Mouse (Mus musculus) spleen, adult 18-20 months (tissue): ENCODE data around the gene Stard3nl.

Source experiments
- DNase-seq, 2 experiments: peaks; one replicate each; pipeline ENCODE4 v3.0.0; 2022; ENCODE audit warnings: mixed read lengths in 2 of 2

Gene Stard3nl

GRCm38 (mm10) chr13:19395688-19396354 lies at the start of gene Stard3nl:
Gene Stard3nl (minus strand): TSS chr13:19395795.
- peak; percentile 96 for DNase-seq

GRCm38 (mm10) chr13:19438040-19438439 lies 42.4 kb upstream of the Stard3nl start:
- DNase-seq, result no peak

- no peak for DNase-seq
Observed at GRCm38 (mm10) chr13:19429812-19430370, 34.3 kb upstream of the Stard3nl start.

- DNase-seq, result no peak
Observed at GRCm38 (mm10) chr13:19428076-19428475, 32.5 kb upstream of the Stard3nl start.

- DNase-seq, result no peak
Observed at GRCm38 (mm10) chr13:19424563-19424962, 29.0 kb upstream of the Stard3nl start.

DNA sequence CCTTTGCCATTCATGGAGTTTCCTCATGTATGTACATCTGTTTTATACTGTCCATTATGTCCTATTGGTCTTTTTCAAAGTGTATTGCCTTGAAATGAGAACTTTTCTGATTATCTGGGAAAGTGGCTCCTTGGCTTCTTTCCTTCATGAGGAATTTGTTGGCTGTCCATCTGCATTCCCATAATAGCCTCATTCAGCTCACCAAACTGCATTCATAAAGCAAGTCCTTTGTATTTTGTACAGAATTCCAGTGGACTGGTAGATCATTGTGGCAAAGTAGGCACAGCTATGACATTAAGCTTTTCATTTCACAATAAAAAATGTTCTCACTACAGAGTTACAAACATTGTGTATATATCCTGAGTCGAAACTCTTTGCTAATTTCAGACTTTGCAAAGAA lies 26.9 kb upstream of the Stard3nl start:
- no peak for DNase-seq

DNA sequence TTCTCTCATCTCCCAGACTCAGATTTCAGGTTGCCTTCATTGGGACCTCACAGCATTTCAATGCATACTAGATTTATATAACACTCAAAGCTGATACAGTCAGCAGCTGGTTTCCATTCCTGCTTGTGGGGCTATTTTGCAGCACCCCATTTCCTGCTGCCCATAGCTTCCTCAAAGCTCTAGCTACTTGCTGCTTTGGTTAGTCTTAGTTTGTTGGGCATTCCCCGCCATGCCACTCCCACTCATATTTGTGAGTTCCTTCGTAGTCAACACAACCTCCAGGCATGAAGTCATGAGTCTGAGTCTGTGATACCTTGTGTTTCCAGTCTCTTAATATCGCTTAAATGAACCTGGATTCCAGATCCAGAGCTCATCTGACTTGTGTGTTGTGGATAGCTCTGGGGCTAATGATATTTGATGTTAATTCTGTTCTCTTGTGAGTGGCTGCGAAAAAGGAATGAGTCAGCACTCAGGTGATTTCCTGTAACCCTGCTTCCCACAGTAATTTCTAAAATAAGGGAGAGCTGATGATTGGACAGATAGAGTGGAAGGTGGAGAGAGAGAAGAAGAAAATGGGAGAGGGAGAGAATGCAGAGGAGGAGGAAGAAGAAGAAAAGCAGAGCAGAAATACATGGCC lies 22.4 kb upstream of the Stard3nl start:
- no peak for DNase-seq

- DNase-seq, result peak; percentile 16 to 37
Observed at GRCm38 (mm10) chr13:19415894-19416531, 20.4 kb upstream of the Stard3nl start.

DNA sequence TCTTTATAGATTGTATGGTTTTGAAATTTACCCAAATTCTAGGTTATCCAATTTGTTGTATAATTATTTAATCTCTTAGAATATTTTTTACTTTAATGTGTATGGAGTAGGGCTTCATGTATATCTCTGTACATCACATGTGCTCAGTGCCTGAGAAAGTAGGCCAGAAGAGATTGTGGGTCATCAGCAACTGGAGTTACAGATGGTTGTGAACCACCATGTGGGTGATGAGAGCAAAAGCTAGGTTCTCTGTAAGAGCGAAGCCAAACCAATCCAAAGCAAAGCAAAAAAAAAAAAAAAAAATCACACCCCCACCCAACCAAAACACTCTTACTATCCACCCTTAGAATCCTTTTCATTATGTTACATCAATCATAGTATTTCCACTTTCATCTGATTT lies 19.7 kb upstream of the Stard3nl start:
- DNase-seq, result no peak

DNA sequence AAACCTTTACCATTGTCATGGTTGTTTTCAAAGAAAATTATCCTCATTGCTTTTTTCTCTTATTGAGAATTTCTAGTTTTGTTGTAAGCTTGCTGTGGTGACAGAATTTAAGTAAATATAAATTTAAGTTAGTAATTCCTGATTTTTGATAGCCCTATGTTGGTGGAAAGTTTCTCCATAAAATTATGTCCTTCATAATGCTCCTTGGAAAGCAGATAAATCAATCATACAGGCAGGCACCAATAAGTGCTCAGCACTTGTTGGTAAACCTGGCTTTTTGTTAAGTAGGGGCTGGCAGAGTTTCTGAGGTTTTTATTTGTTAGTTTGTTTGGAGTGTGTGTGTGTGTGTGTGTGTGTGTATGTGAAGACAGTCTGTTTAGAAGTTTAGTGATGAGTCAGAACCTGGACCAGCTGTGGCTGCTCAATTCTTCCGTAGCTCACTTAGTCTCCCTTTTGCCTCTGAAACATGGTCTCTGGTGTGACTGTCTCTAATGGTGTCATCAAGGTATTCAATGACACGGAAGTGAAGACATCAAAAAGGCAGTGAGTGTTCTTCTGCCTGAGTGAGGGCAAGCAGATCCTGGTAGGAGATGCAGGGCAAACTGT lies 16.8 kb upstream of the Stard3nl start:
- no peak for DNase-seq

- DNase-seq, result no peak
Observed at GRCm38 (mm10) chr13:19411886-19412285, 16.3 kb upstream of the Stard3nl start.

- DNase-seq, result no peak
Observed at GRCm38 (mm10) chr13:19410694-19411093, 15.1 kb upstream of the Stard3nl start.

DNA sequence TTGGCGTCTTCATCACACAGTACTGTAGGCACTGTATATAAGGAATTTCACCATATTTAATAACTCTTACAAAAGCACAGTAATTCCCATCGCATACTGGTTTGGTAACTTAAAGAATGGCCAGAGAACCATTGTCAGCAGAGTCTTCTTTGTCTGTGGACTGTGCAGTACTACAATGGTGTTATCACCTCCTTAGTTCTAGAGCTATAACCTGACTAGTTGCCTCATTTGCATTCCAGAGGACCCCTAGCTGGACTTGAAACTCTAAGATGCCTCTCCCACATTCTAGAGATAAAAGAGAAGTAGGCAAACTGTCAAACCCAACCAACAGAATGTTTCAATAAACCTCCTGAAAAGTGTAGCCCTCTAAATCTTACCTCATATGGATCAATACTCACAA lies 12.4 kb upstream of the Stard3nl start:
- no peak for DNase-seq

- no peak for DNase-seq
Observed at GRCm38 (mm10) chr13:19404623-19405022, 9.0 kb upstream of the Stard3nl start.

DNA sequence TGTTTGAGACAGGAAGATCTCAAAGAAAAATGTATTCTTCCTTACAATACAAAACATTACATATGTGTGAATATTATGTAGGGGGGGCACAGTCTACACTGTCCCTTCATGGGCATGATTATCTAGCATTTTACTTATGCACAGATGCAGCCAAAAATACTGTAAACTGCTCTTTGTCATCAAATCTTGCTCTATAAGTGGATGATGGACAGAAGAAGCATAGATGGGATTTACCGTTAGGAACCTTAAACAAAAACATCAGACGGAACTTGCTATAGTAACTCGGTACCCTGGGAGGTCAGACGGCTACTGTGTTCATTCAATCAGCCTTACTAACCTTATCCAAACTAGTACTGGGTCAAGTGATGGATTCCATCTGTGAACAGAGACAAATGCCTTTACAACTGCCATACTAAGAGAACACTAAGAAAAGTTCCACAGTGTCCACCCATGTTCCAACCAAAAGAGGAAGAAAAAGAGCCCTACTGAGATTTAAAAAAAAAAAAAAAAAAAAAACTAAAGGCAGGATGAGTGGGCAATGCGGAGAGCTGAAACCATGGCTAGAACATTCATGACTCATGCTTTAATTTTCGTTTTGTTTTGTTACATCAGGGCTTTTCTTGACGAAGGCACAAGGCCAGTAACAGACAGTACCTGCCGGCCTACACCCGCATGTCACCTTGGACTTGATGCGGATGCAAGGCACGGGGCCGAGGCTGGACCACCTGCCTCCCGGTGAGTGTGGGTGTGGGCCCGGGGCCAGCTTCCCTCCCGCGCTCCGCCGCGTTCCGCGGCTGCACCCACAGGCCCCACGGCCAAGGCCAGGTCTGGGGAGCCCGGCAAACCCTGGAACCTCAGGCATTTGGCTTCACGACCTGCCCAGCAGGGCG lies 552 bp downstream of the Stard3nl start:
- no peak for DNase-seq

DNA sequence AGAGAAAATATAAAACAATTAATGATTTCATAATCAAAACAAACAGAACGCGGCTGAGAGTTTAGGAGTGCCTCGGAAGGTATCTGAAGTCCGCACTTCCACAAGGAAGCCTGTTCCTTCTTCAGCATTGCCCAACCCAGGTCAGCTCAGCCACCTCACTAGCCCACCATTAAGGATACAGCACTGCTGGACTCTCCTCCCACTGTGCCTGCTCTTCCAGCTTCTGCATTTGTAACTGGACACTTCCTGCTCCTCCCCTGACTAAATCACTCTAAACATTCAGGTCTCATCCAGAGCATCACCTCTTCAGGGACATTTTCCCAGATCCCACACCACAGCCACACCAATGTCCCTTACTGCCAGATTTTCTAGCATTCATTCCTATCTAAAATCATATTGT lies 1.4 kb downstream of the Stard3nl start:
- DNase-seq, result no peak

DNA sequence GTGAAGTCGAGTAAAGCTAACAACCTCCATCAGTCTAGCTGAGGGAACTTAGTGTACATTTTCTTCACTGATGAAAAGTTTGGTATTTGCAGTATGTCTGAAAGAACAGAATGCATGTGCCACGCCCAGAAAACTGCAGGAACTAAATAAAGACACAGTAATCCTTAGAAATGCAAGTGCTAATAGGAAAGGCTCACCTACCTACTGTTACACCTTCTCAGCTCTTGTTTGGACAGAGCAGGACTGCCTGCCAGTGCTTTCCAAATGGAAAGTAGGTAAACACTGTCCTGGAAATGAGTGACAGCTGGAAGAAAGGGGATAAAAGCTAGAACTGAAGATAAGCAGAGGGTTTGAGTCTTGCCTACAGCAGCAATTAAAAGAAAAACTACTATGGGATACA lies 1.9 kb downstream of the Stard3nl start:
- no peak for DNase-seq

DNA sequence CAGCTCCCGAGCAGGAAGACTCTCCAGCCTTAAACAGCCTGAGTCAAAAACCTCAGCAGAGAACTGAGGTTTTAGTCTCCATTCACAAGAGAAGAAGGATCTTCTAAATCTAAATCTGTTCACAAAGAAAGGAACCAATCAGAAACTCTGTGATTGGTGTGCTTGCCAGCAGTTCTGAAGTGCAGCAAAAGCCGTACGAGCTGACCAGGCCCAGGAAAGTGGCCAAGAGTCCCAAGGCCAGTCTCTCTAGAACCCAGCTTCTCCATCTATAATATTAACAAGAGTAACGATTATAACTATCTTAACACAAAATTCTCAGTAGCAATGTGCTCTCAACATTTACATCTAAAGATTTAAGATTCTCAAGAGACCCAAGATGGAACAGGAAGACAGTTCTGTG lies 4.0 kb downstream of the Stard3nl start:
- DNase-seq, result no peak

DNA sequence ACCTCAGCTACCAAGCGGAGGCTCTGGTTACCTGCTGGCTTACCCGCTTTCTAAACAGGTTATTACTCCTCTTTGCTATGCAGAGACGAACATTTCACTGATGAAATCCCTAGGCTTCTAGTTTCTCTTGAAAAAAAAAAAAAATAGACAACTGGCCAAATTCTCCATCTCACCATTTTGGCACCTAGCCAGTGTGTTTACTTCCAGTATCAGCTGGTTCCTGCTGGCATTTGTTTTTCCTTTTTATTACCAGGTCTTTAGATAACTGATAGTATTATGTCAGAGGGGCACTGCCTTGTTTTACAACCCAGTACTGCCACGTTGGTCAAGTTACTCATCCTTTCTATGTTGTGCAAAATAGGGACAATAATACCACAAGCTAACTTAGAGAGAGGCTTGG lies 5.3 kb downstream of the Stard3nl start:
- no peak for DNase-seq

DNA sequence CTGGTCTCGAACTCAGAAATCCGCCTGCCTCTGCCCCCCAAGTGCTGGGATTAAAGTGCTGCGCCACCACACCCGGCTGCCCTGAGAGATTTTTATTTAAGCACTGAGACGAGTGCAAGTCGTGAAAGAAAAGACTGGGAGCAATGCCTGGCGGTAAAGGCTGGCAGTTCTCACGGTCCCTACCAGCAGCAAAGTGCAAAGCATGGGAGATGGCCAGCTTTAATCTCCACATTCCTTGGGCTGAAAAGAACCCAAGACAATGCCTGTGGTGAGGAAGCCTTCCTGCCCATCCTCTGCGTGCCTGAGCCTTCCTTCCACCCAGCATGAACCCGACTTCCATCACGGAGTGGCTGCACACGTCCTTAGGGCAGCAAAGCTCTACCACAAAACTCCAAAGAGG lies 5.7 kb downstream of the Stard3nl start:
- no peak for DNase-seq

DNA sequence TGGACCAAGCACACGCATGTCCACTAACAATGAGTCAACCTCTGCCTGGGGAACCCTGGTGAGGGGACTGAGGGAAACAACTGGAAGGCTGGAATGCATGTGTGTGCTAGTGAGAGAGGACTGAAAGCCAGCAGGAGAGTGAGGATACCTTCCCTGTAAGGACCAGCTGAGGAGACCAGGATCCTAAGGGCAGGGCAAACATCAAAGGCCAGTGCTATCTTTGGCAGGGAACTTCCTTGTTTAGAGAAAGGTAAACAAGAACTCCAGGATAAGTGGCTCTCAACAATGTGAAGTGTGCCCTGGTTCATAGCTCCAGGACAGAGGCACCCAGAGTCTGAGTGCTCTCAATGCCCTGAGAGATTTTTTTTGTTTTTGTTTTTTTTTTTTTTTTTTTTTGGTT lies 6.2 kb downstream of the Stard3nl start:
- DNase-seq, result no peak

- DNase-seq, result no peak
Observed at GRCm38 (mm10) chr13:19385226-19385625, 10.4 kb downstream of the Stard3nl start.
